Mouse (Mus musculus): ENCODE results near the gene Pola2. TPM values are rescaled to one million over a fixed set of nuclear protein-coding genes. Genes with fewer than 3 reads are reported as not detected.

Gene Pola2
- polyA plus RNA-seq, 1 experiment from 2014 or later: 89.3 TPM

GRCm38 (mm10) chr19:5923990-5924712 is 39.9 kb downstream of the Pola2 start:
- Histone ChIP-seq H3K36me3 (ENCODE audit: insufficient read depth) (no peaks in the 10 kb centered on the region), H3K4me3 (ENCODE audit: low read depth, low read length) (peak overlapping the region; percentile 64), H3K27ac (ENCODE audit: low read depth) (peak overlapping the region; percentile 93), H3K9ac (peak overlapping the region; percentile 62), H3K27me3 (ENCODE audit: insufficient read depth, low read length) (no peaks in the 10 kb centered on the region), H3K4me2 (peak overlapping the region; percentile 96), H3K9me3 (ENCODE audit: low read depth, low read length) (no peaks in the 10 kb centered on the region), H3K4me1 (ENCODE audit: insufficient read depth) (peaks cover 25% of the 10 kb centered on the region)
- TF ChIP-seq CTCF (IDR thresholded peaks at IDR 0.05; ENCODE audit: low read depth): peak; percentile 87
- peak; percentile 99 for DNase-seq
- under 1% methylated on average over 38 of the region's 38 CpGs for WGBS
- ATAC-seq (ENCODE audit: insufficient read depth): peak; percentile 82

- DNase-seq (no peak), ATAC-seq (ENCODE audit: insufficient read depth) (no peak)
- Histone ChIP-seq H3K4me3 (ENCODE audit: low read depth, low read length) (peak overlapping the region; percentile 9; the same call in 1 of the 2 replicates), H3K27me3 (ENCODE audit: insufficient read depth, low read length) (no peaks in the 10 kb centered on the region), H3K4me2 (peak overlapping the region; percentile 96), H3K4me1 (ENCODE audit: insufficient read depth) (peaks cover 14% of the 10 kb centered on the region), H3K27ac (ENCODE audit: low read depth) (no peak overlapping the region), H3K36me3 (ENCODE audit: insufficient read depth) (peaks cover 8% of the 10 kb centered on the region), H3K9me3 (ENCODE audit: low read depth, low read length) (no peaks in the 10 kb centered on the region), H3K9ac (peak overlapping the region; percentile 26)
- 89% methylated on average over 3 of the region's 3 CpGs for WGBS
- no peak for TF ChIP-seq CTCF (IDR thresholded peaks at IDR 0.05; ENCODE audit: low read depth)
Observed at GRCm38 (mm10) chr19:5922963-5923362, 41.0 kb downstream of the Pola2 start.

- DNase-seq (no peak), ATAC-seq (ENCODE audit: insufficient read depth) (no peak)
- 53% methylated on average over 15 of the region's 15 CpGs for WGBS
- Histone ChIP-seq H3K4me1 (ENCODE audit: insufficient read depth) (peaks cover 11% of the 10 kb centered on the region), H3K9me3 (ENCODE audit: low read depth, low read length) (no peaks in the 10 kb centered on the region), H3K27me3 (ENCODE audit: insufficient read depth, low read length) (no peaks in the 10 kb centered on the region), H3K9ac (peak overlapping the region; percentile 26), H3K4me3 (ENCODE audit: low read depth, low read length) (peak overlapping the region; percentile 9), H3K27ac (ENCODE audit: low read depth) (no peak overlapping the region; the same call in 1 of the 2 replicates), H3K36me3 (ENCODE audit: insufficient read depth) (peaks cover 14% of the 10 kb centered on the region), H3K4me2 (peak overlapping the region; percentile 96)
- TF ChIP-seq CTCF (IDR thresholded peaks at IDR 0.05; ENCODE audit: low read depth): no peak
Observed at GRCm38 (mm10) chr19:5922119-5922942, 41.7 kb downstream of the Pola2 start.

GRCm38 (mm10) chr19:5921715-5922114 is 42.3 kb downstream of the Pola2 start:
- Histone ChIP-seq H3K4me2 (peak overlapping the region; percentile 96), H3K27ac (ENCODE audit: low read depth) (peak overlapping the region; percentile 12; the same call in 1 of the 2 replicates), H3K36me3 (ENCODE audit: insufficient read depth) (peaks cover 20% of the 10 kb centered on the region), H3K9ac (peak overlapping the region; percentile 24), H3K4me1 (ENCODE audit: insufficient read depth) (peaks cover 10% of the 10 kb centered on the region; the same call in 1 of the 2 replicates), H3K27me3 (ENCODE audit: insufficient read depth, low read length) (no peaks in the 10 kb centered on the region), H3K4me3 (ENCODE audit: low read depth, low read length) (peak overlapping the region; percentile 9), H3K9me3 (ENCODE audit: low read depth, low read length) (no peaks in the 10 kb centered on the region)
- ATAC-seq (ENCODE audit: insufficient read depth): no peak
- DNase-seq: peak; percentile 64
- TF ChIP-seq CTCF (IDR thresholded peaks at IDR 0.05; ENCODE audit: low read depth): no peak
- 13% methylated on average over 9 of the region's 9 CpGs for WGBS

DNA sequence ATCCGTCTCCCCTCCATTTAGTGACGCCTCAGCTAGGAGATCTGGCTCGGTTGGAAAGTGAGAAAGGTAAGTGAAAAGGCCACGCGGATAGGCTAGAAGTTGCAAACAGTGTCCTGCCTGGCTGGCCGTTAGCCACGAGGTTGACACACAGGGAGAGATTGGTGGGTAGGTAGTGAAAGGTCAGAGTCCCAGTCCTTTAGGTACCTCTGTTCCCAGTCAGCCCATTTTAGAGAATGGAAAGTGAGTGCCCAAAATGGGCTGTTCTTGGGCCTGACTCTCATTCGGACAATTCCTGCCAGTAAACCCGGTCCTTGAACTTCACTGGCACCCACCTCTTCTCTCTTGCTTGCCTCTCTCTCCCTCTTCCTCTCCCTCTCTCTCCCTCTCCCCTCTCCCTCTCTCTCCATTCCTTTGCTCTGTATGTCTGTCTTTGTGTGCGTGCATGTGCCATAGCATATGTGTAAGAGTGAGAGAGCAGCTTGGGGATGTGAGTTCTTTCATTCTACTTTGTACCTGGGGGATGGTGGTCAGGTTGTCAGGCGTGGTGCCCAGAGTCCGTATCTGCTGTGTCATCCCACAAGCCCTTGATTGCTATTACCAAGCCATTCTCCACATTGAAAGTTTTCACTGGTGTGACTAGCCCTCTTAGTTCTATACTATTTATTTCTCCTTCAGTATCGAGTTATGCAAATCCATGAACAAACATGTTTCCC is 50.8 kb downstream of the Pola2 start, which contains the start of gene Dpf2:
Dpf2 (minus strand) TSS at position 4 of the 713 bp plus-strand sequence.
- Histone ChIP-seq H3K9ac (peak within 1 kb of the TSS; percentile 96), H3K4me3 (ENCODE audit: low read depth, low read length) (peak within 1 kb of the TSS; percentile 91), H3K4me1 (ENCODE audit: insufficient read depth) (peaks cover 11% of the 10 kb centered on the region; the same call in 1 of the 2 replicates), H3K27ac (ENCODE audit: low read depth) (peak within 1 kb of the TSS; percentile 91), H3K9me3 (ENCODE audit: low read depth, low read length) (no peaks in the 10 kb centered on the region), H3K27me3 (ENCODE audit: insufficient read depth, low read length) (no peaks in the 10 kb centered on the region), H3K4me2 (peak within 1 kb of the TSS; percentile 85), H3K36me3 (ENCODE audit: insufficient read depth) (peaks cover 24% of the 10 kb centered on the region)
- no peak; the same call in 1 of the 2 replicates for ATAC-seq (ENCODE audit: insufficient read depth)
- 18% methylated on average over 13 of the region's 13 CpGs for WGBS
- no peak for TF ChIP-seq CTCF (IDR thresholded peaks at IDR 0.05; ENCODE audit: low read depth)
- DNase-seq: no peak

- no peaks in the 10 kb centered on the region for H3K9me3 ChIP-seq (ENCODE audit: low read depth, low read length)
- peak; percentile 44; the same call in 1 of the 2 replicates for TF ChIP-seq CTCF (IDR thresholded peaks at IDR 0.05; ENCODE audit: low read depth)
- H3K4me2 ChIP-seq: peak overlapping the region; percentile 85
- DNase-seq: peak; percentile 100
- under 1% methylated on average over 59 of the region's 59 CpGs for WGBS
- H3K36me3 ChIP-seq (ENCODE audit: insufficient read depth): peaks cover 19% of the 10 kb centered on the region
- peak; percentile 97 for ATAC-seq (ENCODE audit: insufficient read depth)
- peak overlapping the region; percentile 96 for H3K9ac ChIP-seq
- peak overlapping the region; percentile 91 for H3K4me3 ChIP-seq (ENCODE audit: low read depth, low read length)
- peaks cover 11% of the 10 kb centered on the region; the same call in 1 of the 2 replicates for H3K4me1 ChIP-seq (ENCODE audit: insufficient read depth)
- peak overlapping the region; percentile 91 for H3K27ac ChIP-seq (ENCODE audit: low read depth)
- no peaks in the 10 kb centered on the region for H3K27me3 ChIP-seq (ENCODE audit: insufficient read depth, low read length)
Observed at GRCm38 (mm10) chr19:5912103-5913006, 51.6 kb downstream of the Pola2 start.
